23 mouse cellular contexts compared by ENCODE assay signal in the genomic region with DNA sequence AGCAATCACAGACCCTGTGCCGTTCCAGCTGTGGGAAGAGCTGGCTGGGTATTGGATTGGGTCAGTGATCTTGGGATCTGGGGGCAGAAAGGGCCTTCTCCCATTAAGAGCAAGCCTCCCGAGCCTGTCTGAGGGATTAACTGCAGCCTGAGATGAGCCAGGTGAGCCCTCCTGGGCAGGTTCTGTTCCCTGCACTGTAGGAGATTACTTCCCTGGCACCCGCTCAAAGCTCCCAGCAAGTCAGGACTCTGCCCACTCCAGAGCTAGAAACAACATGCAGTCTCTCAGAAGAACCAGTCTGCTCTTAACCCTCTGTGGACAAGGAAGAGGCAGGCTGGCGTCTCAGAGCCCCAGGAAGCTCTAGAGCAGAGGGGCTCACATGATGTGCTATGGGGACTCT.
"Had no signal": no experiment of that assay in that cellular context is flagged by ENCODE, and none has a peak within 500 bp of the region (broad histone marks: within the 10 kb centered on the region; RNA-seq: fewer than 3 reads in every experiment).

No protein-coding gene starts in this region.

- H3K4me1 ChIP-seq: heart, embryonic 13.5 days; heart, embryonic 15.5 days had no signal

- H3K4me2 ChIP-seq: heart, embryonic 13.5 days; heart, embryonic 15.5 days; hindbrain, embryonic 13.5 days; hindbrain, embryonic 15.5 days; limb, embryonic 12.5 days; liver, embryonic 11.5 days; liver, embryonic 13.5 days had no signal

- H3K9ac ChIP-seq: heart, embryonic 13.5 days; heart, embryonic 15.5 days; hindbrain, embryonic 13.5 days; hindbrain, embryonic 15.5 days; limb, embryonic 12.5 days; liver, embryonic 13.5 days had no signal

- H3K36me3 ChIP-seq: heart, embryonic 10.5 days; heart, embryonic 13.5 days; heart, embryonic 15.5 days; hindbrain, embryonic 13.5 days; hindbrain, embryonic 15.5 days; limb, embryonic 10.5 days; limb, embryonic 12.5 days; liver, embryonic 13.5 days had no signal

- H3K27ac ChIP-seq: heart, embryonic 10.5 days; heart, embryonic 13.5 days; heart, embryonic 15.5 days; hindbrain, embryonic 13.5 days; hindbrain, embryonic 15.5 days; hindbrain, postnatal 0 days; layer of hippocampus, adult 2 months; left cerebral cortex, adult 2 months; limb, embryonic 10.5 days; limb, embryonic 12.5 days; liver, embryonic 13.5 days had no signal

- H3K27me3 ChIP-seq: hindbrain, embryonic 13.5 days; hindbrain, embryonic 15.5 days; liver, embryonic 13.5 days had no signal

- DNase-seq: gastrocnemius, postnatal 14 days; heart, adult 18-20 months; heart, postnatal 14 days; heart, postnatal 36 days; kidney, adult 18-20 months; kidney, adult 8-10 months; kidney, postnatal 10 days; kidney, postnatal 25 days; kidney, postnatal 4 days; liver; liver, embryonic 13.5 days had no signal

- ATAC-seq: hindbrain, postnatal 0 days; intestine, postnatal 0 days had no signal

- H3K9me3 ChIP-seq: heart, embryonic 13.5 days; heart, embryonic 15.5 days; hindbrain, embryonic 13.5 days; hindbrain, embryonic 15.5 days; liver, embryonic 13.5 days had no signal

- H3K4me3 ChIP-seq: heart, embryonic 10.5 days; heart, embryonic 13.5 days; heart, embryonic 15.5 days; hindbrain, embryonic 13.5 days; hindbrain, embryonic 15.5 days; layer of hippocampus, adult 2 months; left cerebral cortex, adult 2 months; limb, embryonic 10.5 days; limb, embryonic 12.5 days; liver, embryonic 13.5 days had no signal
